Mouse (Mus musculus): ENCODE measurements around the gene Olfr934.

The Olfr934 gene

GRCm38 (mm10) chr9:38988215-38988614 is at the start of gene Olfr934:
TSS of gene Olfr934 (minus strand) at chr9:38988315.
- DNase-seq (ENCODE audit: low spot score): no peak

- DNase-seq (ENCODE audit: low spot score): no peak
Observed at GRCm38 (mm10) chr9:39023277-39023676, 35.2 kb upstream of the Olfr934 start, which contains the start of gene Olfr146. TSS of gene Olfr146 (minus strand) at chr9:39023377.

GRCm38 (mm10) chr9:38999583-38999982 is 11.5 kb upstream of the Olfr934 start, which contains the start of gene Olfr935:
TSS of gene Olfr935 (minus strand) at chr9:38999683.
- DNase-seq (ENCODE audit: low spot score): no peak

GRCm38 (mm10) chr9:38972013-38972412 is 16.1 kb downstream of the Olfr934 start, which contains the start of gene Olfr933:
TSS of gene Olfr933 (plus strand) at chr9:38972313.
- DNase-seq (ENCODE audit: low spot score): no peak

- DNase-seq (ENCODE audit: low spot score): no peak
Observed at GRCm38 (mm10) chr9:38954124-38954416, 34.0 kb downstream of the Olfr934 start.

GRCm38 (mm10) chr9:38953401-38954123 is 34.6 kb downstream of the Olfr934 start:
- DNase-seq (ENCODE audit: low spot score): peak; percentile 17
